Mouse (Mus musculus) MEL (cell line): ENCODE results near the gene Sema5a. TPM values are rescaled to one million over a fixed set of nuclear protein-coding genes. Genes with fewer than 3 reads are reported as not detected.

Experiments used
- DNase-seq: peaks from one replicate; pipeline ENCODE4 v3.0.0; 2011; ENCODE audit warnings: low read depth, low spot score
- H3K27ac ChIP-seq: 2 replicates; pipeline ENCODE4 v1.5.1; 2012; ENCODE audit warnings: low read depth, mild to moderate bottlenecking, control low read depth, low read length, moderate library complexity; ENCODE audit not compliant: control insufficient read depth
- H3K27me3 ChIP-seq, 2 experiments: fragments of 150-350 bp in 1 of 2; sonication (generic) in 1 of 2; 2 replicates each; pipeline ENCODE4 v1.6.1; 2012; ENCODE audit warnings: low read length in 2 of 2, mild to moderate bottlenecking in 2 of 2, improper control_type of control experiment in 1 of 2, moderate library complexity in 1 of 2; ENCODE audit not compliant: insufficient read depth in 2 of 2, control insufficient read depth in 1 of 2
- H3K36me3 ChIP-seq, 2 experiments: 2 replicates each; pipeline ENCODE4 v1.6.1; 2012 to 2014; ENCODE audit warnings: low read length in 2 of 2, improper control_type of control experiment in 1 of 2, inconsistent platforms in 1 of 2, mild to moderate bottlenecking in 1 of 2; ENCODE audit not compliant: insufficient read depth in 2 of 2, control insufficient read depth in 1 of 2
- H3K4me1 ChIP-seq, 2 experiments: fragments of 150-350 bp in 1 of 2; sonication (generic) in 1 of 2; 2 replicates each; pipeline ENCODE4 v1.6.1; 2012; ENCODE audit warnings: low read length in 2 of 2, improper control_type of control experiment in 1 of 2, mild to moderate bottlenecking in 1 of 2; ENCODE audit not compliant: insufficient read depth in 2 of 2, control insufficient read depth in 1 of 2
- H3K4me3 ChIP-seq, 2 experiments: fragments of 150-350 bp in 1 of 2; sonication (generic) in 1 of 2; 2 replicates each; pipeline ENCODE4 v1.5.1; 2012; ENCODE audit warnings: low read depth in 2 of 2, low read length in 2 of 2, mild to moderate bottlenecking in 2 of 2, moderate library complexity in 2 of 2, control low read depth in 1 of 2, improper control_type of control experiment in 1 of 2; ENCODE audit not compliant: control insufficient read depth in 1 of 2, insufficient read depth in 1 of 2
- H3K79me2 ChIP-seq: 2 replicates; pipeline ENCODE4 v1.6.1; 2012; ENCODE audit warnings: mild to moderate bottlenecking, low read length, moderate library complexity; ENCODE audit not compliant: control insufficient read depth, poor library complexity, insufficient read depth
- H3K9ac ChIP-seq: 2 replicates; pipeline ENCODE4 v1.6.1; 2012; ENCODE audit warnings: low read depth, mild to moderate bottlenecking, control low read depth, low read length, moderate library complexity; ENCODE audit not compliant: control insufficient read depth, poor library complexity, severe bottlenecking
- H3K9me3 ChIP-seq: fragments of 150-350 bp; sonication (generic); replicated peaks from 2 replicates; pipeline ENCODE4 v1.6.1; 2012; ENCODE audit warnings: mild to moderate bottlenecking, low read length, improper control_type of control experiment, moderate library complexity; ENCODE audit not compliant: insufficient read depth
- BHLHE40 ChIP-seq: IDR thresholded peaks from 2 replicates; pipeline ENCODE4 v1.6.1; 2012; ENCODE audit warnings: low read depth, mild to moderate bottlenecking, inconsistent platforms, low read length, improper control_type of control experiment, borderline replicate concordance
- E2F4 ChIP-seq: IDR thresholded peaks from 2 replicates; pipeline ENCODE4 v1.6.1; 2011; ENCODE audit warnings: low read depth, low read length, improper control_type of control experiment, borderline replicate concordance
- EP300 ChIP-seq, 2 experiments: IDR thresholded peaks; 2 replicates each; pipeline ENCODE4 v1.6.1; 2011; ENCODE audit warnings: improper control_type of control experiment in 2 of 2, low read length in 2 of 2, low read depth in 1 of 2, mild to moderate bottlenecking in 1 of 2
- ETS1 ChIP-seq: IDR thresholded peaks from 2 replicates; pipeline ENCODE4 v1.6.1; 2012; ENCODE audit warnings: low read depth, mild to moderate bottlenecking, inconsistent platforms, low read length, improper control_type of control experiment, moderate library complexity
- GABPA ChIP-seq: IDR thresholded peaks from 2 replicates; pipeline ENCODE4 v1.6.1; 2012; ENCODE audit warnings: low read depth, mild to moderate bottlenecking, inconsistent platforms, low read length, improper control_type of control experiment, moderate library complexity
- GATA1 ChIP-seq: IDR thresholded peaks from 2 replicates; pipeline ENCODE4 v1.6.1; 2011; ENCODE audit warnings: low read depth, low read length, improper control_type of control experiment
- HCFC1 ChIP-seq: IDR thresholded peaks from 2 replicates; pipeline ENCODE4 v1.6.1; 2012; ENCODE audit warnings: low read depth, mild to moderate bottlenecking, inconsistent platforms, low read length, improper control_type of control experiment, moderate library complexity
- KAT2A ChIP-seq: conservative IDR thresholded peaks from 2 replicates; pipeline ENCODE4 v1.6.1; 2012; ENCODE audit warnings: low read depth, low read length, improper control_type of control experiment, inconsistent platforms
- MAZ ChIP-seq: IDR thresholded peaks from 2 replicates; pipeline ENCODE4 v1.6.1; 2012; ENCODE audit warnings: low read depth, mild to moderate bottlenecking, inconsistent platforms, low read length, improper control_type of control experiment
- MEF2A ChIP-seq: IDR thresholded peaks from 2 replicates; pipeline ENCODE4 v1.6.1; 2014; ENCODE audit warnings: low read depth, mild to moderate bottlenecking, inconsistent platforms, low read length, improper control_type of control experiment; ENCODE audit not compliant: poor library complexity, insufficient replicate concordance, severe bottlenecking; ENCODE audit errors: extremely low read depth
- MYC ChIP-seq: IDR thresholded peaks from 2 replicates; pipeline ENCODE4 v1.6.1; 2011; ENCODE audit warnings: low read depth, mild to moderate bottlenecking, low read length, improper control_type of control experiment, moderate library complexity
- NELFE ChIP-seq: IDR thresholded peaks from 2 replicates; pipeline ENCODE4 v1.6.1; 2011; ENCODE audit warnings: low read depth, low read length, improper control_type of control experiment
- NRF1 ChIP-seq: IDR thresholded peaks from 2 replicates; pipeline ENCODE4 v1.6.1; 2014; ENCODE audit warnings: low read depth, mild to moderate bottlenecking, inconsistent platforms, low read length, improper control_type of control experiment, moderate library complexity; ENCODE audit not compliant: poor library complexity, insufficient read depth, severe bottlenecking
- POLR2A ChIP-seq, 2 experiments: IDR thresholded peaks; 2 replicates each; pipeline ENCODE4 v1.6.1; 2011 to 2012; ENCODE audit warnings: low read length in 2 of 2, mild to moderate bottlenecking in 2 of 2, control low read depth in 1 of 2, improper control_type of control experiment in 1 of 2, low read depth in 1 of 2, moderate library complexity in 1 of 2; ENCODE audit not compliant: control insufficient read depth in 1 of 2, insufficient read depth in 1 of 2, poor library complexity in 1 of 2
- POLR2AphosphoS2 ChIP-seq: IDR thresholded peaks from 2 replicates; pipeline ENCODE4 v1.6.1; 2011; ENCODE audit warnings: low read length, improper control_type of control experiment
- POLR2AphosphoS5 ChIP-seq: IDR thresholded peaks from 2 replicates; pipeline ENCODE4 v1.6.1; 2012; ENCODE audit warnings: low read depth, borderline replicate concordance, mild to moderate bottlenecking, inconsistent platforms, low read length, moderate library complexity, mixed read lengths
- RAD21 ChIP-seq: IDR thresholded peaks from 2 replicates; pipeline ENCODE4 v1.6.1; 2011; ENCODE audit warnings: mild to moderate bottlenecking, low read depth, low read length, improper control_type of control experiment
- RCOR1 ChIP-seq: IDR thresholded peaks from 2 replicates; pipeline ENCODE4 v1.6.1; 2012; ENCODE audit warnings: low read depth, mild to moderate bottlenecking, inconsistent platforms, low read length, improper control_type of control experiment
- SIN3A ChIP-seq: IDR thresholded peaks from 2 replicates; pipeline ENCODE4 v1.6.1; 2012; ENCODE audit warnings: low read length, improper control_type of control experiment, inconsistent platforms
- SMC3 ChIP-seq: IDR thresholded peaks from 2 replicates; pipeline ENCODE4 v1.6.1; 2011; ENCODE audit warnings: low read depth, low read length, improper control_type of control experiment
- TAL1 ChIP-seq: IDR thresholded peaks from 2 replicates; pipeline ENCODE4 v1.6.1; 2012; ENCODE audit warnings: mild to moderate bottlenecking, inconsistent platforms, low read length, moderate library complexity, mixed read lengths
- TBP ChIP-seq: IDR thresholded peaks from 2 replicates; pipeline ENCODE4 v1.8.0; 2011; ENCODE audit warnings: low read depth, low read length, improper control_type of control experiment
- TCF12 ChIP-seq: IDR thresholded peaks from 2 replicates; pipeline ENCODE4 v1.6.1; 2014; ENCODE audit warnings: low read depth, mild to moderate bottlenecking, inconsistent platforms, low read length, improper control_type of control experiment, moderate library complexity
- UBTF ChIP-seq: IDR thresholded peaks from 2 replicates; pipeline ENCODE4 v1.6.1; 2012; ENCODE audit warnings: low read depth, mild to moderate bottlenecking, inconsistent platforms, low read length, improper control_type of control experiment, moderate library complexity, borderline replicate concordance; ENCODE audit not compliant: insufficient read depth
- USF2 ChIP-seq, 2 experiments: IDR thresholded peaks; 2 replicates each; pipeline ENCODE4 v1.6.1; 2011 to 2012; ENCODE audit warnings: improper control_type of control experiment in 2 of 2, low read length in 2 of 2, borderline replicate concordance in 1 of 2, inconsistent platforms in 1 of 2, low read depth in 1 of 2, mild to moderate bottlenecking in 1 of 2; ENCODE audit not compliant: insufficient read depth in 1 of 2
- ZC3H11A ChIP-seq: IDR thresholded peaks from 2 replicates; pipeline ENCODE4 v1.6.1; 2012; ENCODE audit warnings: low read depth, mild to moderate bottlenecking, inconsistent platforms, low read length, improper control_type of control experiment
- ZNF384 ChIP-seq: IDR thresholded peaks from 2 replicates; pipeline ENCODE4 v1.6.1; 2012; ENCODE audit warnings: low read depth, mild to moderate bottlenecking, inconsistent platforms, low read length, improper control_type of control experiment
- polyA plus RNA-seq, 2 experiments: library from polyadenylated mRNA; stranded (reverse) in 1 of 2; unstranded in 1 of 2; fragments of >175 nt in 1 of 2; fragments of >200 nt in 1 of 2; gene quantifications; 2 replicates each; pipeline versions ENCODE4 v1.2.1 to v1.2.4; 2012; ENCODE audit warnings: low replicate concordance in 2 of 2, low read depth in 1 of 2; ENCODE audit not compliant: insufficient read length in 2 of 2, insufficient read depth in 1 of 2, missing spikeins in 1 of 2
- total RNA-seq: library from RNA; depleted of rRNA; stranded (reverse); fragments of 300-350 nt; gene quantifications from 2 replicates; pipeline ENCODE4 v1.2.3, GENCODE M21; 2012

The Sema5a gene
- total and polyA plus RNA-seq, 3 experiments = not detected

- no peak overlapping the region for H3K27ac ChIP-seq
- no peaks in the 10 kb centered on the region for H3K36me3 ChIP-seq
- H3K9me3 ChIP-seq = no peaks in the 10 kb centered on the region
- H3K27me3 ChIP-seq = no peaks in the 10 kb centered on the region; a peak in 1 of 4 replicates
- no peaks in the 10 kb centered on the region for H3K4me1 ChIP-seq
- DNase-seq = no peak
- H3K4me3 ChIP-seq = no peak overlapping the region
- TF ChIP-seq SMC3 (no peak), GATA1 (no peak), MYC (no peak), E2F4 (no peak), ZC3H11A (no peak), HCFC1 (no peak), EP300 (IDR thresholded peaks at IDR 0.05; ENCODE audit: low read depth in 1 of 2, low read length in 2 of 2) (no peak), BHLHE40 (no peak), TBP (no peak), MAZ (no peak), POLR2AphosphoS2 (no peak), MEF2A (no peak), POLR2AphosphoS5 (no peak), TAL1 (no peak), ETS1 (no peak), GABPA (no peak), RCOR1 (no peak), KAT2A (no peak), NELFE (no peak), USF2 (IDR thresholded peaks at IDR 0.05; ENCODE audit: borderline replicate concordance in 1 of 2, insufficient read depth in 1 of 2, low read depth in 1 of 2, low read length in 2 of 2) (no peak)
- TF ChIP-seq, all 39 proteins: peak for 0
- H3K9ac ChIP-seq = no peak overlapping the region
- H3K79me2 ChIP-seq = no peaks in the 10 kb centered on the region
Observed at GRCm38 (mm10) chr15:32380311-32380710, 135.7 kb downstream of the Sema5a start.

GRCm38 (mm10) chr15:32382930-32383481, 138.4 kb downstream of the Sema5a start:
- no peaks in the 10 kb centered on the region for H3K36me3 ChIP-seq
- no peaks in the 10 kb centered on the region for H3K4me1 ChIP-seq
- TF ChIP-seq RAD21 (no peak), GABPA (no peak), SIN3A (no peak), KAT2A (no peak), USF2 (IDR thresholded peaks at IDR 0.05; ENCODE audit: borderline replicate concordance in 1 of 2, insufficient read depth in 1 of 2, low read depth in 1 of 2, low read length in 2 of 2) (no peak), NRF1 (no peak), POLR2A (IDR thresholded peaks at IDR 0.05; ENCODE audit: control insufficient read depth in 1 of 2, insufficient read depth in 1 of 2, low read depth in 1 of 2, low read length in 2 of 2, poor library complexity in 1 of 2) (no peak), MYC (no peak), ZNF384 (no peak), UBTF (no peak), RCOR1 (no peak), MEF2A (no peak), SMC3 (no peak), TCF12 (no peak)
- H3K27me3 ChIP-seq = no peaks in the 10 kb centered on the region
- H3K4me3 ChIP-seq = no peak overlapping the region
- no peaks in the 10 kb centered on the region for H3K9me3 ChIP-seq
- no peak overlapping the region for H3K27ac ChIP-seq
- no peak for DNase-seq
- H3K9ac ChIP-seq = no peak overlapping the region
- no peaks in the 10 kb centered on the region for H3K79me2 ChIP-seq
